Mouse (Mus musculus) heart, embryonic 16.5 days (tissue): Measurements from ENCODE around the gene Polr1e. TPM values are rescaled to one million over a fixed set of nuclear protein-coding genes. Genes with fewer than 3 reads are reported as not detected.

Experiments used
- ATAC-seq: fragments of 200-750 bp; cut with Nextera tagmentation; replicated peaks from 2 replicates; pipeline ENCODE4 v1.8.0; 2017; ENCODE audit warnings: moderate number of reproducible peaks; ENCODE audit not compliant: insufficient read depth, low FRiP score; ENCODE audit errors: extremely low read depth
- H3K27ac ChIP-seq: fragments of 300-500 bp; sonication (generic); 2 replicates; pipeline ENCODE4 v1.5.1; 2014; ENCODE audit warnings: mild to moderate bottlenecking, low read length, control low read depth, moderate library complexity
- H3K27me3 ChIP-seq: fragments of 300-500 bp; sonication (generic); 2 replicates; pipeline ENCODE4 v1.6.1; 2014; ENCODE audit warnings: low read length, mixed read lengths; ENCODE audit not compliant: control insufficient read depth, insufficient read depth
- H3K36me3 ChIP-seq: fragments of 300-500 bp; sonication (generic); 2 replicates; pipeline ENCODE4 v1.6.1; 2014; ENCODE audit not compliant: control insufficient read depth, insufficient read depth
- H3K4me1 ChIP-seq: fragments of 300-500 bp; sonication (generic); 2 replicates; pipeline ENCODE4 v1.6.1; 2014; ENCODE audit warnings: low read length, mixed read lengths; ENCODE audit not compliant: control insufficient read depth, insufficient read depth
- H3K4me2 ChIP-seq: fragments of 300-500 bp; sonication (generic); 2 replicates; pipeline ENCODE4 v1.6.1; 2014; ENCODE audit warnings: low read depth, mild to moderate bottlenecking, control low read depth, low read length
- H3K4me3 ChIP-seq: fragments of 300-500 bp; sonication (generic); 2 replicates; pipeline ENCODE4 v1.5.1; 2014; ENCODE audit warnings: mild to moderate bottlenecking, control low read depth, low read length
- H3K9ac ChIP-seq: fragments of 300-500 bp; sonication (generic); 2 replicates; pipeline ENCODE4 v1.6.1; 2014; ENCODE audit warnings: low read length, control low read depth
- H3K9me3 ChIP-seq: fragments of 300-500 bp; sonication (generic); replicated peaks from 2 replicates; pipeline ENCODE4 v1.6.1; 2016; ENCODE audit warnings: low read length; ENCODE audit not compliant: control insufficient read depth
- WGBS: fragments of 180-500 bp; shearing (Covaris S2); extraction: QIAGEN DNeasy Blood & Tissue Kit; methylation state at CpG from one replicate; pipeline ENCODE4 v1.1.7; 2014; 5-methylcytosine and 5-hydroxymethylcytosine counted together
- polyA plus RNA-seq: library from polyadenylated mRNA; unstranded; fragments of >200 nt; fragmentation: Nextera tagmentation; extraction: Ambion mirVana; gene quantifications from 2 replicates; pipeline ENCODE4 v1.2.1, GENCODE M21; 2015

The Polr1e gene
- polyA plus RNA-seq, 1 experiment from 2014 or later, result 90.4 TPM

DNA sequence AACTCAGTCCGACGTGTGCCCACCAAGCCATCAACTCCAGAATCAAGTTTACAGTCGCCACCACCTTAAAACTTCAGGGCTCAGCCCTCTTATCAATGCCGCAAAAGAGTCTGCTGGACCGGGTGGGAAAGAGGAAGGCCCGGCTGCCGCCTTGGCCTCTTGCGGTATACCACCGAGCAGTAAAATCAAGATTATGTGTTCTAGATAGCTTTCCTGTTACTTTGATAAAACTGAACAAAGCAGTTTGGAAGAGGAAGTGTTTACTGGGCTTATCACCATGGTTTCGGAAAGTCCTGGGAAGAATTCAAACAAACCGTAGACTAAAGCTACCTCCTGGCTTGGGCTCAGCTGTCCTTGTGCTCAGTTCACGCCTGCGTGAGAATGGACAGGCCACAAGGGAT lies 5.4 kb upstream of the Polr1e start:
- Histone ChIP-seq H3K4me3 (peak overlapping the region; percentile 77), H3K9ac (peak overlapping the region; percentile 86), H3K27me3 (no peaks in the 10 kb centered on the region), H3K27ac (peak overlapping the region; percentile 88), H3K36me3 (no peaks in the 10 kb centered on the region), H3K9me3 (no peaks in the 10 kb centered on the region), H3K4me2 (peak overlapping the region; percentile 81), H3K4me1 (peaks cover 22% of the 10 kb centered on the region)
- ATAC-seq, result no peak
- under 1% methylated on average over 13 of the region's 13 CpGs for WGBS

DNA sequence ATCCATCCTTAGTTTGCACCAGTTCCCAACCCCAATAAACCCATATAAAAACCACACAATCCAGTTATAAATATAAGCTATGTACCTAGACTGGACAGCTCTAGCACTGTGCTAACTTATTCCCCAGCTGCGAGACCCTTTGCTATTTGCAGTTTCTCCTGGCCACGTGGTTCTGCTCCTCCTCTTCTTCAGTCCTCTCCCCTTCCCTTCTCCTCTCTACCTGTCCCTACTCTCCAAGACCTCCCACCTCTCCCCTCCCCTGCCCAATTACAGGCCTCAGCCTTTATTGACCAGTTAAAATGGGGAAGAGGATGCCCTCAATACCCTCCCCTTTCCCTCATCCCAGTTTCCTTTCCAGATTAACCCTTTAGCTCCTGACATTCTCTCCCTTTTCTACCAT lies 4.8 kb upstream of the Polr1e start:
- ATAC-seq, result no peak
- Histone ChIP-seq H3K36me3 (no peaks in the 10 kb centered on the region), H3K9me3 (no peaks in the 10 kb centered on the region), H3K4me3 (peak overlapping the region; percentile 77), H3K27ac (peak overlapping the region; percentile 88), H3K4me2 (peak overlapping the region; percentile 81), H3K27me3 (no peaks in the 10 kb centered on the region), H3K9ac (peak overlapping the region; percentile 86), H3K4me1 (peaks cover 22% of the 10 kb centered on the region)
- 3% methylated on average over 2 of the region's 2 CpGs for WGBS

DNA sequence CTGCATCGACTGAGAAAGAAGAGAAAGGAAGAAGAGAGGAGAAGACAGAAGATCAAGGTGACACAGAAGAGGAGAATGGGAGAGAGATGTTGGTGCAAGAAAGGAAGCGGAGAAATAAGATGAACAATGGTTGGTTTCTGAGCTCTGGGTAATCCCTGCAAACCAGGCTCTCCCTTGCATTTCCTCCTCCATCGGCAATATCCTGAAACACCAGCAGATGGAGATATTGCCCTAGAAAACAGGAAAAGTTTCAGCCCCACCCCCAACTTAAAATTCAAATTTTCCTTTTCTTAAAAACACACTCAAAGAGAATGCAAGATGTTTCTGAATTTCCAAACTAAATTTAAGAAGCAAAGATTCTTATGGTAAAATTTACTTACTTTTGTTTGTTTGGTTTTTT lies 2.8 kb upstream of the Polr1e start:
- no peak overlapping the region for H3K9ac ChIP-seq
- no peak for ATAC-seq
- H3K27me3 ChIP-seq, result no peaks in the 10 kb centered on the region
- H3K9me3 ChIP-seq, result no peaks in the 10 kb centered on the region
- no peaks in the 10 kb centered on the region for H3K36me3 ChIP-seq
- no peak overlapping the region for H3K4me2 ChIP-seq
- WGBS, result 14% methylated on average over 3 of the region's 3 CpGs
- no peak overlapping the region for H3K27ac ChIP-seq
- H3K4me1 ChIP-seq, result peaks cover 22% of the 10 kb centered on the region
- no peak overlapping the region for H3K4me3 ChIP-seq

DNA sequence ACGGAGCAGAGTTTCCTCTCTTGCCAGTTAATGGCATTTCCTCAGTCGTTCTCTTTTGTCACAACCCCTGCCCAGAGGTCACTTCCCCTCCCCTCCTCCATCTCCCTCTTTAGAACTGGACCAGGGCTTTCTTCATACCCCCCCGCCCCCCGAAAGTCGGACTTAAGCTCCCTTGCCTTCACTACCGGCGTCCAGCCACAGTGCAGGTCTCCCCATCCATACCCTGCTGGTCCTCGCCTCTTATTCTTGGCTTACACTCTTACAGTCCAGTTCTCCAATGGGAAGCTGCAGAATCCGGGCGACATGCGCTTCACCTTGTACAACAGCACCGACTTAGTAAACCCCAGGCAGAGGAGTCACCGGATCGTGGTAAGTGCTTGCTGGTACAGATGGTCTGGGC lies 626 bp downstream of the Polr1e start:
- Histone ChIP-seq H3K27me3 (no peaks in the 10 kb centered on the region), H3K9ac (peak overlapping the region; percentile 76), H3K27ac (peak overlapping the region; percentile 33), H3K4me1 (peaks cover 13% of the 10 kb centered on the region), H3K4me3 (peak overlapping the region; percentile 65), H3K9me3 (no peaks in the 10 kb centered on the region), H3K36me3 (peaks cover 13% of the 10 kb centered on the region), H3K4me2 (peak overlapping the region; percentile 95)
- 1% methylated on average over 14 of the region's 14 CpGs for WGBS
- ATAC-seq, result peak; percentile 30; the same call in 1 of the 2 replicates

- no peak overlapping the region for H3K4me3 ChIP-seq
- no peaks in the 10 kb centered on the region for H3K9me3 ChIP-seq
- no peak overlapping the region for H3K9ac ChIP-seq
- WGBS, result 89% methylated on average over 4 of the region's 4 CpGs
- H3K4me2 ChIP-seq, result no peak overlapping the region
- no peaks in the 10 kb centered on the region for H3K4me1 ChIP-seq
- H3K27me3 ChIP-seq, result no peaks in the 10 kb centered on the region
- no peak for ATAC-seq
- H3K27ac ChIP-seq, result no peak overlapping the region
- H3K36me3 ChIP-seq, result peaks cover 43% of the 10 kb centered on the region
Observed at GRCm38 (mm10) chr4:45026459-45026858, 8.1 kb downstream of the Polr1e start.

DNA sequence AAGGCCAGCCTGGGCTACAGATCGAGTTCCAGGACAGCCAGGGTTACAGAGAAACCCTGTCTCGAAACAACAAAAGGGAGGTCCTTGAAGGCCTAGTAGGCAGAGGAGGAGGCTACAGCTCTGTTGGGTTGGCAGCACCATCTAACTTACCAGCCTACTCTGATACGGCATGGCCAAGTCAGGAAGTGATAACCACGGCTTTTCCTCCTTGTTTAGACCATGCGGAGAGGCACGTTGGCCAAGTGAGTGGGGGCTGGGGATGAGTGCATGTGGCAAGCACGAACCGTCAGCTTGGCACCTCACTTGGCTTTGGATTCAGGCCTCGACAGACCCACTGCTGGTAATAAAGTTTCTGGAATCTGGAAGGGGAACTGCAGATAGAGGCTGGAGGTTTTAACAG lies 14.2 kb downstream of the Polr1e start:
- WGBS, result 75% methylated on average over 9 of the region's 9 CpGs
- H3K9me3 ChIP-seq, result no peaks in the 10 kb centered on the region
- no peak overlapping the region for H3K9ac ChIP-seq
- H3K27ac ChIP-seq, result no peak overlapping the region
- peaks cover 19% of the 10 kb centered on the region for H3K4me1 ChIP-seq
- H3K4me2 ChIP-seq, result no peak overlapping the region
- H3K4me3 ChIP-seq, result no peak overlapping the region
- no peak for ATAC-seq
- no peaks in the 10 kb centered on the region for H3K27me3 ChIP-seq
- H3K36me3 ChIP-seq, result peaks cover 37% of the 10 kb centered on the region

- Histone ChIP-seq H3K4me3 (no peak overlapping the region), H3K4me1 (peaks cover 23% of the 10 kb centered on the region), H3K27me3 (no peaks in the 10 kb centered on the region), H3K9ac (peak overlapping the region; percentile 41), H3K27ac (peak overlapping the region; percentile 51), H3K36me3 (peaks cover 23% of the 10 kb centered on the region), H3K4me2 (no peak overlapping the region), H3K9me3 (no peaks in the 10 kb centered on the region)
- ATAC-seq, result no peak
- WGBS, result 66% methylated on average over 16 of the region's 16 CpGs
Observed at GRCm38 (mm10) chr4:45034693-45035628, 16.6 kb downstream of the Polr1e start.

DNA sequence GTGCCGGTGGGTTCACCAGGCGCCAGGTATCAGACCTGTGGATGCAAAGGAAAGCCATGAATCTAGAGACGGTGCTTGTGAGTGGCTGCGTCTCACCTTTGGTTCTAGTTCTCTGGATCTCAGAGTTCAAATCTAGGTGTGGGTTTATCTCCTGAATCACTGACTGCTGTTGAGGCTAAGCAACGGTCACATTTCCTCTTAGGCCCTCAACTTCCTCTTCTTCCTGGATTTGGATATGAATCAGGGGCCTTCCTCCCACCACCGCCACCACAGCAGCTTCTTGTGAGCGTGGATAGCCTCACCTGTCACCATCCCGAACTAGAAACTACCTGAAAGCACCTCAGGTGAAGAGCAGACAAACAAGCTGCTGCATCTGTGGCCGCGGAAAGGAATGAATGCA lies 17.7 kb downstream of the Polr1e start:
- peaks cover 31% of the 10 kb centered on the region for H3K36me3 ChIP-seq
- H3K9me3 ChIP-seq, result no peaks in the 10 kb centered on the region
- peaks cover 23% of the 10 kb centered on the region for H3K4me1 ChIP-seq
- ATAC-seq, result no peak
- H3K9ac ChIP-seq, result no peak overlapping the region
- H3K27me3 ChIP-seq, result no peaks in the 10 kb centered on the region
- H3K4me2 ChIP-seq, result no peak overlapping the region
- no peak overlapping the region for H3K4me3 ChIP-seq
- 88% methylated on average over 10 of the region's 10 CpGs for WGBS
- H3K27ac ChIP-seq, result no peak overlapping the region

- no peak overlapping the region for H3K4me2 ChIP-seq
- no peaks in the 10 kb centered on the region for H3K27me3 ChIP-seq
- H3K4me1 ChIP-seq, result peaks cover 23% of the 10 kb centered on the region
- H3K9me3 ChIP-seq, result no peaks in the 10 kb centered on the region
- 78% methylated on average over 5 of the region's 5 CpGs for WGBS
- peak overlapping the region; percentile 99 for H3K27ac ChIP-seq
- H3K4me3 ChIP-seq, result no peak overlapping the region
- ATAC-seq, result no peak
- H3K36me3 ChIP-seq, result peaks cover 36% of the 10 kb centered on the region
- peak overlapping the region; percentile 29; the same call in 1 of the 2 replicates for H3K9ac ChIP-seq
Observed at GRCm38 (mm10) chr4:45036571-45036970, 18.2 kb downstream of the Polr1e start.
